Mouse (Mus musculus) spleen, adult 18-20 months (tissue): ENCODE data around the gene Sbk1.
"Not testable (repeated sequence)": the region's sequence is repeated elsewhere in the genome, so short reads cannot be mapped to it uniquely, and the experiment has no call there.

Source experiments
- DNase-seq, 2 experiments: peaks; one replicate each; pipeline ENCODE4 v3.0.0; 2022; ENCODE audit warnings: mixed read lengths in 2 of 2

The Sbk1 gene

DNA sequence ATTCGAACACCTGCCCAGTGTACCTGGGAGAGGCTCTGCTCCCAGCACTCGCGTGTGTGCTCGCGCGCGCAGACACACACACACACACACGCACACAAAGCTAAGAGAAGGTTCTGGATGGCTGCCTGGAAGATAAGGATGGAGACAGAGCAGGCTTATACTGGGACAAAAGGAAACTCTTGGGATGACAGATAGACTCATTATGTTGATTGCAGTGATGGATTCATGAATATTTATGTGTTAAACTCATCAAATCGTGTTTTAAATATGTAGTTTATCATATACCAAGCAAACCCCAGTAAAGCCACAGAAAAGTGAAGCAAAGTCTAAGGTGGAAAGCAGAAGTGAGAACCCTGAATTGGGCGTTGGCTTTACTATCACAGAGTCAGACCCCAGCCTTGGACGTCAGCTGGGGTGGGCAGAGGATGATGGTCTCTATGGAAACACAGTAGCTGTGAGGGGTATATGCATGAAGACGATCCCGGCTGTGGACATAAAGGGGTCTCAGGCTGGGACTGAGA lies 16.2 kb downstream of the Sbk1 start:
- DNase-seq = peak in 1 of 2 experiments; percentile 32

DNA sequence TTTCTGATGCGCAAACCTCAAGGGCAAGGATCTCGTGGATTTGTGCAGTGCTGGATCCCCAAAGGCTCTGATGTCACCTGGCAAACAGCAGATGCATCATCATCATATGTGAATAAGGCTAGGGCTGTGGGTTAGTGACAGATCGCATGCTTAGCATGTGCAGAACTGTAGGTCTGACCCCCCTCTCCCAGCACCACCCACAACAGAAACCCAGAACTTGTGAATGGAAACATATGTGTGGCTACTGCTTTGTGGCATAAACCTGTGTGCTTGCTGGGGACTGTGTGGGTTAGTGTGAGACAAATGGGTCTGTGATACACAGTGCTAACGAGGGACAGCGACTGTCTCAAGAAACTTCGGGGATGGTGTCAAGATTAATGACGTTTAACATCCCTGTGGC lies 17.0 kb downstream of the Sbk1 start:
- peak in 1 of 2 experiments; percentile 9 for DNase-seq

DNA sequence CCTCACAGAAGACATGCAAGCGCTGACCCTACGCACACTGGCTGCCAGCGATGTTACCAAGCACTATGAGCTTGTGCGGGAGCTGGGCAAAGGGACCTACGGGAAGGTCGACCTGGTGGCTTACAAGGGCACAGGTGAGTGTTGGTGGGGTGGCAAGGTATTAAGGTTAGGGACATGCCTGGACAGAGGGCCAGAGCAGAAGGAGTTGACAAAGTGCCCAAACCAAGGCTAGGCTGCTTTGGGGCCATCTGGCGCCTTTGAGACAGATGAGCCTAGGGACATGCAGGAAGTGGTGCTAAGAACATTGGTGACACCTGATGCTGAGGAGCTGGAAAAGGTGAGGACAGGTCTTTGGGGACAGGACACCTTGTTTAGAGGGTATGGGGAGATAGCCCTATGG lies 17.5 kb downstream of the Sbk1 start:
- peak in 1 of 2 experiments; percentile 3 for DNase-seq

DNA sequence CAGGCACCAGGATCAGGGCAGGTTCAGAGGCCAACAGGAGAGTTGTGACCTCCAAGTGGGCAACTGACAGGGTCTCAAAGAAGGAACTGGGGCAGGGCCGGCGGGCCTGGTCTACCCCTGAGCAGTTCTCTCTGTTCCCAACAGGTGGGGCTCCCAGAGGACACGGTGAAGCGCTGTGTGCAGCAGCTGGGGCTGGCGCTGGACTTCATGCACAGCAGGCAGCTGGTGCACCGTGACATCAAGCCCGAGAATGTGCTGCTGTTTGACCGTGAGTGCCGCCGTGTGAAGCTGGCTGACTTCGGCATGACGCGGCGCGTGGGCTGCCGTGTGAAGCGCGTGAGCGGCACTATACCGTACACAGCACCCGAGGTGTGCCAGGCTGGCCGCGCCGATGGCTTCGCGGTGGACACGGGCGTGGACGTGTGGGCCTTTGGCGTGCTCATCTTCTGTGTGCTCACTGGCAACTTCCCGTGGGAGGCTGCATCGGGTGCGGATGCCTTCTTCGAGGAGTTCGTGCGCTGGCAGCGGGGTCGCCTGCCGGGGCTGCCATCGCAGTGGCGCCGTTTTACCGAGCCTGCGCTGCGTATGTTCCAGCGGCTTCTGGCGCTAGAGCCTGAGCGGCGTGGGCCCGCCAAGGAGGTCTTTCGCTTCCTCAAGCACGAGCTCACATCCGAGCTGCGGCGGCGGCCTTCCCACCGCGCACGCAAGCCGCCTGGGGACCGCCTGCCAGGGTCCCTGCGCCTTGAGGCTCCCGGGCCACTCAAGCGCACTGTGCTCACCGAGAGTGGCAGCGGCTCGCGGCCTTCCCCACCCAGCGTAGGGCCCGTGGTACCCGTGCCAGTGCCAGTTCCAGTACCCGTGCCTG lies 19.5 kb downstream of the Sbk1 start:
- peak in 1 of 2 experiments; percentile 3 for DNase-seq

DNA sequence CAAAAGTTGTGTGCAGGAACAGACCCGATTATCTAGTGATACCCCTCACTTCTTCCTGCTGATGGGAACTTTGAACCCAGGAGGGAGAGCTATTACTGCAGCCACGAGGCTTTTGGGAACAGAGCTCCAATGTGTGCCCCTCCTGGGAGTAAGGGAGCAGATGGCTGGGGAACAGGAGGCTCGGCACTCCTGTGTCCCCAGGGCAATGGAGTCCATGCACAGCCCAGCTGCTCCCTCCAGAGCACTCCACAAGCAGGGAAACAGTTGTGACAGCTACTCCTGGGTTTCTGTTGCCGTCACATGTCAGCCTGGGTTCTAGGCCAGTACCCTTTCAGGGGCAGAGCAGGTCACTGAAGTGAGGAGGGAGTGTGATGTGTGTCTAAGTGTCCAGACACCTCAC lies 20.7 kb downstream of the Sbk1 start:
- DNase-seq = no peak

DNA sequence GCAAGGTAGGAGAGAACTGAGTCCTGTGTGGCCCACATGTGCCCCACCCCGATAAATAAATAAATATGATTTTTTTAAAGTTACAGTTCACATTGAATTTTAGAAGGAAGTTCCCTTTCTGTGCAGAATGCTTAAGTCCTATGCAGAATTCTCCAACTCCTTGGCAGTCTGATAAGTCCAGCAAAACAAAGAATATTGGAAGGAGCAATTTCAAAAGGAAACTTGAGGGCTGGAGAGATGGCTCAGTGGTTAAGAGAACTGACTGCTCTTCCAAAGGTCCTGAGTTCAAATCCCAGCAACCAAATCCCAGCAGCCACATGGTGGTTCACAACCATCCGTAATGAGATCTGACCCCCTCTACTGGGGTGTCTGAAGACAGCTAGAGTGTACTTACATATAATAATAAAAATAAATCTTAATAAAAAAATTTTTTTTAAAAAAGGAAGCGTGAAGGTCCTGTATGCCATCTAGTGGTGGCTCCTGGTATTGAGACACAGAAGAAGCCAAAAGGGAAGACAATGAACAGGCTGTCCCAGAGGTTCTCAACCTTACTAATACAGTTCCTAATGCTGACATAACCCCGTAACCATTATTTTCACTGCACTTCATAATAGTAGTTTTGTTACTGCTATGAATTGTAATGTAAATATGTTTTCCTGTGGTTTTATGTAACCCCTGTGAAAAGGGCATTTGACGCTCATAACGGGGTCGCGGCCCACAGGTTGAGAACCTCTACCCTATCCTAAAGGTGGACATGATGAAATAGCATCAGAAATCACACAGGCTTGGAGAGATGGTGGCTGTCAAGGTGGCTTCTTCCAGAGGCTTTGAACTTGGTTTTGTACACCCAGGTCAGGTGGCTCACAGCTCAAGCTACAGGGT lies 25.4 kb downstream of the Sbk1 start:
- DNase-seq = peak in 1 of 2 experiments; percentile 59

DNA sequence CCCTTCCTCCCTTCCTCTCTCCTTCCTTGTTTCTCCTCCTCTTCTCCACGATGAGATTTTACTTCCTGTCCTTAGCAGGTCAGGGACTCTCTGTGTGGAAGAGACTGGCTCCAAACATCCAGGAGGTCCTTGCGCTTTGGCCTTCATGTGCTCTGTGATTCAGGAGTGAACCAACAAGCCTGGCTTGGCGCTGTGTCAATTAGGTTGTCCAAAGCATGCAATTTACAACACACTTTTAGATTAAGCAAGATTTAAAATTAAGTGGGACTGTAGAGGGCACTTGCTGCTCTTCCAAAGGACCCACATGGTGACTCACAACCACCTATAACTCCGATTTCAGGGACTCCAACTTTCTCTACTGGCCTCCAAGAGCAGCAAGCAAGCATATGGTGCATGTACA lies 26.4 kb downstream of the Sbk1 start:
- no peak for DNase-seq

DNA sequence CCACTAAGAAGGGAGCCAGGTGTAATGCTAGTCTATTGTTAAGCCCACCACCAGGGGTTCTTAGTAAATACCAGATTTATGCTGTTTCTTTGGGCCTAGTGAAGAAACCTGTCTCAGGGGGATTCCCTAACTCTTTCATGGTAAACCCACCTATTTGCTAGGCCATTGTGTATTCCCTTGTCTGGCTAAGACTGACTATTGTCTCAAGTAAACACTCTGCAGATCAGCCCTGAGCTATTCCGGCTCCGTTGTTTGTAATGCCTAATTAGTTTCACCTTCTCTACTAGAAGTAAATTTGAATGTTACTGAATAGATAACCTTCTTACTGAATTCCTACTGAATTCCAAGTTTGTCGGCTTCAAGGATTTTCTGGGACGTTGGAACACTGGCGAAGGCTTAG lies 29.4 kb downstream of the Sbk1 start:
- not testable (repeated sequence) for DNase-seq

DNA sequence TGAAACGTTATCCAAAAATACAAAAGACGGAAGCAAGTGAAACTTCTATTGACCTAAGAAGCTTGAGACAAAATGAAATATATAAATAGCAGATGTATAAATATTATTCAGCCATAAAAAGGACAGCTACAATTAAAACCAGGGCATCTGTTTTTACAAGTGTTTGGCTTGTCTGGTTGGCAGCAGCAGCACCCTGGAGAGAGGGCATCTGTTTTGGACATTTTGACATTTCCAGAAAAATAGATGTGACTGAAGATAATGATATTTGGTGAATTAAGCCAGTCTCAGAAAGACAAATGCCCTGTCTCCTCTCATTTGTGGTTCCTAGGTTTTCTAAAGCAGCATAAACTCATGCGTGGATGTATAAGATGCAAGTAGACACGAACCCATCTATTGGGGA lies 39.4 kb downstream of the Sbk1 start:
- no peak for DNase-seq

DNA sequence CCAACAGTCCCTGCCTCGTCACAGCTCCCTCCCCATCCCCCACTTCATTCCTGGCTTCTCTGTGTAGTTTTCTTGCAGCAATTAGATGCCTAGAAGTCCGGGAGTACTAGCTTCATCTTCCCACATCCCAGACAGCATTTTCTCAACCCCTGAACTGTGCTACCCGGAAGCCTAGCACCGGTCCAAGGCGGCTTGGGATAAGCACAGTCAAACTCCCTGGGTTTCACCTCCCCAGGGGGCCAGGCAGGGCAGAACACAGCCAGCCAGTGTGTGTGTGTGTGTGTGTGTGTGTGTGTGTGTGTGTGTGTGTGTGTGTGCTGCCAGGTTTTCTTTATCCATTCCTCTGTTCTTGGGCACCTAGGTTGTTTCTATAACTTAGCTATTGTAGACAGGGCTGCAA lies 40.9 kb downstream of the Sbk1 start:
- DNase-seq = no peak

DNA sequence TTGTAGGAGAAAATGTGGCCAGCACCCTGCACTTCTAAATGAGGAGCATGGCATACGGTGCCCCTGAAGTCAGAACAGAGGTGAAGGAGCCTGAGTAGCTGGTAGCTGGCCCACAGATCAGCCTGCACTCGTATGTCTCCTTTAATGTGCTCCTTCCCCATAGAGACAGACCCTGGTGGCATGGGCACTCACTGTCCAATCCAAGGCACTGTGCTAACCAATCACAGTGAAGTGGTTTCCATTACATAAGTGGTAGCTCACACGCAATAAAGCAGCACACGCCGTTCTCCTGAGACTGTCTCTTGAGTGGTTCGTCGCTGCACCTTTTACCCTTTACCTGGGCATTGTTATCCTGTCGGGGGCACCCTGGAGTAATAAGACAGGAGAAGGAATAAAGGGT lies 41.9 kb downstream of the Sbk1 start:
- no peak for DNase-seq

DNA sequence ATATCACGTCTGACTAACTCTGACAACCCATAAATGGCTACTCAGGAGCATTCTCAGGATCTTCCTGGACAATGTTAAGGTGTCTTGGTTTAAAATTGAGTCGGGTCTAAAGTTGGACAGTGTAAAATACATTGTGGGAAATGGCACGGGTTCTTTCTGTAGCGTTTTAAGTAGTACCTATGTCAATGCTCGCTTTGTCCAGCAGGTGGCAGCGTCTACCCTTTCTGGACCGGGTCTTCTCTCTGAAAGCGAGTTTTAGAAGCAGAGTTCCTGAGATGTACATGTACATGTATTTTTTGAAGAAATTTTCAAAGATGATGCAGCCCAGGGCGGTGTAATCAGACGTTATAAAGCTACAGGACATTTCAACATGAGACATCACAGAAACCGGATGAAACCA lies 51.3 kb downstream of the Sbk1 start:
- peak; percentile 61 to 85 for DNase-seq

DNA sequence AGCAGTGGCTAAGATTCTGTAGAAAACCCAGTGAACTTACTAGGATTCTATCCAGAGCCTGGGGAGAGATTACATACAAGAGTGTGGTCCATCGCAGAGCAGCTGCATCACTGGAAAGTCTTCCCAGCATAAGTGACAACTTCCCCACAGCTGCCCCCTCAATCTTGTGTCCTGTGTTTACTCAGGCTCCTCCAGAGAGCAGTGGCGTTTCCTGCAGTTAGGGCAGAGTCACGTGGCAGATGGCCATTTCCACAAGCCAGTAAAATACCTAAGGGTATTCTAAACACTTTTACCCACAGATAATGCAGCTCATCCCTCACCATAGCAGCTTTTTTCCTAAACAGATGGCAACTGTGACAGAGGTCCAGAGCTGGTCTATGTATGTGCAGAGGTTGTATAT lies 52.4 kb downstream of the Sbk1 start:
- no peak for DNase-seq

DNA sequence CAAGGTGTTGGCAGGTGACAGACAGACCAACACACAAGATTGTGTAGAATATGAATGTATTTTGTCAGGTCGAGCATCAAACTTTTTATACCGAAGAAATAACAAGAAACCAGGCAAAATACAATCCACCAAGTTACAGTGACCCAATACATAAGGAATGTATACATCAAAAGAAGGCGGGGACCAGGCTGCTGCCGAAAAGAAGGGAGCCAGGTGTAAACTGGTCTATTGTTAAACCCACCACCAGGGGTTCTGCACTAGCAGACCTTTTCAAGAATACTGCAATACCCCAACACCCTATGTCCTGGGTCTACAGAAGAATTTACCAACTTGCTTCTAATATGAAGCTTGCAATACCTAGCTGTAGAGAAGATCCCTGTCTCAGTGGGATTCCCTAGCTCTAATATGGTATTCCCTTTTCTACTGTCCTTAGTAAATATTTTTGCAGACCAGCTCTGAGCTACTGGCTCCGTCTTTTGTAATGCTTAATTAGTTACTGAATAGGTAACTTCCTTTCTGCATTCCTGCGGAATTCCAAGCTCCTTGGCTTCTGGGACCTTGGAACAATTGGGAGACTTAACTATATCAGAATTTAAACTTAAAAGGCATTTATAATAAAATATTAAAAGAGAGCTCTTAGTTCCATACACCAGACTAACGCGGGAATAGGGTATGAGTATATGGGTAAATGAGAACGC lies 53.3 kb downstream of the Sbk1 start:
- not testable (repeated sequence) for DNase-seq

DNA sequence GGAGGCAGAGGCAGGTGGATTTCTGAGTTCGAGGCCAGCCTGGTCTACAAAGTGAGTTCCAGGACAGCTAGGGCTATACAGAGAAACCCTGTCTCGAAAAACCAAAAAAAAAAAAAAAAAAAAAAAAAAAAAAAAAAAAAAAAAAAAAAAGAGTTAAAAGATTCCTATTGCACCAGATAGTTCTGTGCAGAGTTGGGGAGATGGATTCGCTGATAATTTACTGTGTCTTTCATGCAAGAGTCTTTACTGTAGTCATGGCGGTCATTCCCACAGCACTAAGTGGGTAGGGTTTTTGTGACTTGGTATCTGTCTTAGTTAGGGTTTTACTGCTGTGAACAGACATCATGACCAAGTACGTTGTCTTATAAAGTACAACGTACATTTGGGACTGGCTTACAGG lies 56.4 kb downstream of the Sbk1 start:
- not testable (repeated sequence) for DNase-seq

DNA sequence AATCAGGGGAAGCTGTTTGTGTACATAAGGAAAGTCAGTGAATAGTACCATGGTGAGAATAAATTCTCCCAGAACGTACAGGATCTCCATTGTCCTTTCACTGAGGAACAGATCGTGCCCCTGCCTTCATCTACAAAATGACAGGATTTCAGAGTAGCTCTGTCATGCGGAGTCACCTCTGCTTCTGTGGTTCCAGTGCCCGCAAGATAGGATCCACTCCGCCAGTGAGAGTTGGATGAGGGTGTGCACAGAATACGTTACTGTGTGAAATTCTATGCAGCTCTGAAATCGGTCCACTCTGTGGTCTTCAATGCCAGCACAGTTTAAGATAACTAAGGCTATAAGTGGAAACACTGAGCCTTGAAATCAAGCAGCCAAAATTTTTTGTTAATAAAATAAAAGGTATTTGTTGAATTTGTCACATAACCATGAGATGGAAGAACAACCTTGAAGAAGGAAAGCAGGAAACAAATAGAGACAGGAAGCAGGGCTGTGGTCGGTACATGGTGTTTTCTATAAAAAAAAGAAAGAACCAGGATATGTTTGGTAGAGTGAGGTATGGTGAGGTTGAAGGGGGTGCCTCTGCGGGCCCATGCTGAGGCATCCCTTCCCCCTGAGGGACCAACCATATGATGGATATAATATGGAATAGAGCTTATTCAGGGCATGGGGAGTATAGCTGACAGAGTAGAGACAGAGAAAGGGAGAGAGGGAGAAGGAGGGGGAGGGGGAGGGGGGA lies 57.7 kb downstream of the Sbk1 start:
- DNase-seq = no peak

DNA sequence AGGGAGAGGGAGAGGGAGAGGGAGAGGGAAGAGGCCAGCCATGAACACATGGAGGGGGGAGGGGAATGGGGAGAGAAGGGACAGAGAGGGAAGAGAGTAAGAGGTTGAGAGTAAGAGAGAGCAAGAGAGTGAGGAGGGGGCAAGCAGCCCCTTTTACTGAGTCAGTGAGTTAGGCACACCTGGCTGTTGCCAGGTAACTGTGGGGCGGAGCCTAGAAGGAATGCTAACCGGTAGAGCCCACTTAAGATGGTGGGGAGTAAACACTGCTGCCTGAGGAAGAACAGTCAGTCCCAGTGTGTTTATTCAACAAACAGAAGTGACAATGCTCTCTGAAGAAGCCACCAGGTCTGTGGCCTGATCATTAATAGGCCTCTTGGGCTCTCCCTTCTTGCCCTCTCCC lies 58.3 kb downstream of the Sbk1 start:
- no peak for DNase-seq

DNA sequence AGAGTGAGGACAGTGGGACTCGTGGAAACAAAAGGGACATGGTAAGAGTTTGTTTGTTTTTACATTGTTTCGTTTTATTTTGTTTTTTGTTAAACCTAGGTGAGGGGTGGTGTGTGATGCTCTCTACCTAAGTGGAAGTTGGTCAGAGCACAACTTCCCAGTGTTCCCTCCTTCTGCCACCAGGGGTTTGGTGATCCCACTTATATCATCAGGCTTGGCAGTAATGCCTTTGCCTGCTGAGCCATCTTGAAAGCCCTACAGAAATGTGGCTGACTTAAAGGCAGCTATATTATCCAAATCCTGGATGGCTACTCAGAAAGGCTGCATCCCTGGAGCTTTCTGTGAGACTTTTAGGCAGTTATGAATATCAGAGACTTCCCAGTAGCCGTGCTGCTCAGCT lies 60.3 kb downstream of the Sbk1 start:
- DNase-seq = no peak

DNA sequence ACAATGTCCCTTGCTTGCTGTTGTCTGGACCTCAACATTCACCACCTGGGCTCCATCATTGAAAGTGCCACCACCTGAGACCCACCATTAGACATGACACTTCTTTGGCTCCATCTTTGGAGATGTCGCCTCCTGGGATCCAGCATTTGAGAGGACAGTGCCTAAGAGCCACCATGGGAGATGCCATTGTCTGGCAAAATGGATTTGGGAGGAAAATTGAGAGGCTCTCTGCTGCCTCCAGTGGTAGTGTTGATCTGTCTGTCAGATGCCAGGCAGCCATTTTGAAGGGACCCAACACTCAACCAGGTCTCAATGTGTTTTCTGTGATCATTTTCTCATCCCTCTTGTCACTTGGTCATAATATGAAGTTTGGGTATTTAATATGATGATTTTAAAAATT lies 63.1 kb downstream of the Sbk1 start:
- no peak for DNase-seq

DNA sequence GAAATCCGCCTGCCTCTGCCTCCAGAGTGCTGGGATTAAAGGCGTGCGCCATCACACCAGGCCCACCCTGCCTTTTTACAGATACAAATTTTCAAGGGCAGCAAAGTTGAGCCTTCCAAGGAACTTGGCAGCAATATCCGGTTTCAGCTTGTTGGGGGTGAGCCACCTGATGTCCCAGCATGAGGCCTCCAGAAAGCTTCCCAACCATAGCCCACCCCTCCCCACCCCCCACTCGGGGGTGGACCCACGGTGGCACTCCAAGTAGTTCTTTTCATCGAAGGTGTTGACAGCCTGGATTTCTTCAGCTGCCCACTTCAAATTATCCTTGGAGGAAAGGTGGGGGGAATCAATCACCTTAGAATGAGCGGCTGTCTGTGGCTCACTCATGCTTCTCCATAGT lies 66.5 kb downstream of the Sbk1 start:
- DNase-seq = no peak

DNA sequence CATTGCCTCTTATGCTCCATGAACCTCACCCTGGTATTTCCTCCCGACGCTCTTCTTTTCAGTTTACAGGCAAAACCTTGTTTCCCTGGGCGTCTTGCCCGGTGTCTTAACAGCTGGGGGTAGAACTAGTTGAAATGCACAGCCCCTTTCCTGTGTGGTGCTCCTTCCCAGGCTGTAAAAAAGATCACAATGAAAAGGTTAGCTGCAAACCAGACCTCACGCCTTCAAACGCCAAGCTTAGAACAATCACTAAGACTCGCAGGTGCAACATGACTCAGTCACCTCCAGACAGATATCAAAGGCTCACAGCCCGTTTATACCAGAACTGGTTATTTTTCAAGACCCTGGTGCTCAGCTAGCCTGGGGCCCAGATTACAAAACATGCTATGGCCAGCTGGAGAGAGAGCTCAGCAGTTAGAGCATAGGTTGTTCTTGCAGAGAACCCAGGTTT lies 67.1 kb downstream of the Sbk1 start:
- DNase-seq = no peak

DNA sequence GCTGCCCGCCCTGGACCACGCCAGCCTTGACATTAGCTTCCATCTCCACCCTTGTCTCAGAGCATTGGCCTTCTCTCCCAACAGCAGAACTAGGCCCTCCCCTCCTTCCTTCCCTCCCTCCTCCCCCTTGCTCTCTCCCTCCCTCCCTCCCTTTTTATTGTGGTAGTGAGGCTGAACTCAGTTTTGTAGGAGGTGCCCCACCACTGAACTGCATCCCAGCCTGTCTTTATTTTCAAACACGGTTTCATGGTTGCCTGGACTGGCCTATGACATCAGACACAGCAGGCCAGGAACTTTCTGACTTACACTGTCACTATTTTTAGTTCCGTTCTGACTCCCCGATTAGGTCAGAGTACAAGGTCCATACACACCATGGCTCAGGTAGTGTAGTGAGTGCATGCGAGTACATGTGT lies 67.8 kb downstream of the Sbk1 start:
- no peak for DNase-seq
